Mouse (Mus musculus): ENCODE measurements around the gene Rbm47.

Gene Rbm47

DNA sequence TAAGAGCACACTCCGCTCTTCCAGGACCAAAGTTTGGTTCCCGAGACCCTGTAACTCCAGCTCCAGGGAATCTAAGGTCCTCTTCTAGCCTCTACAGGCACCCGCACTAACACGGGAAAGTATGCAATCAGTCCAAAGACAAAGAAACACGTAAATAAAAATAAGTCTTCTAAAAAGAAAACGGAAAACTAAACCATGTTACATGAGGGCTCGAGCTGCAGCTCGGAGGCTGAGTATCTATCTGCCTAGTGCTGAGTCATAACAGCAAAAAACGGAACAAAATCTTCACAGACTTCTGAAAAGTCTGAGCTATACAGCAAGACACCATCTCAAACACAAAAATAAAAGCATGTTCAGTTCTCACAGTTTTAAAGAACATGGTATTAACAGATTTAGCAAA lies 86.0 kb downstream of the Rbm47 start:
- DNase-seq (ENCODE audit: low read depth, low spot score) = no peak

DNA sequence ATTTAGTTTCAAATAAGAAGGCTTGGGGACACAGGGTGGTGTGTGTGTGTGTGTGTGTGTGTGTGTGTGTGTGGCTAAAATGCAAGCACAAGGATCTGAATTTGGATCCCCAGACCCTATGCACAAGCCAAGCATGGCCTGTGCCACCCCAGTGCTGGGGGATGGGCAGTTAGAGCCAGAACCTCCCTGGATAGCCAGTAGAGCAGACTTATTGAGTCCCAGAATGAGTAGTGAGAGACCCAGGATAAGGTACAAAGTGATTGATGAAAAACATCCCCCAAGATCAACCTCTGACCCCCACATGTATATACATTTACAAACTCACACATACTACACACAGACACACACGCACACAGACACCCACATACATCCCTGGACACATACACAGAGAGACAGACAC lies 86.6 kb downstream of the Rbm47 start:
- DNase-seq (ENCODE audit: low read depth, low spot score) = no peak

DNA sequence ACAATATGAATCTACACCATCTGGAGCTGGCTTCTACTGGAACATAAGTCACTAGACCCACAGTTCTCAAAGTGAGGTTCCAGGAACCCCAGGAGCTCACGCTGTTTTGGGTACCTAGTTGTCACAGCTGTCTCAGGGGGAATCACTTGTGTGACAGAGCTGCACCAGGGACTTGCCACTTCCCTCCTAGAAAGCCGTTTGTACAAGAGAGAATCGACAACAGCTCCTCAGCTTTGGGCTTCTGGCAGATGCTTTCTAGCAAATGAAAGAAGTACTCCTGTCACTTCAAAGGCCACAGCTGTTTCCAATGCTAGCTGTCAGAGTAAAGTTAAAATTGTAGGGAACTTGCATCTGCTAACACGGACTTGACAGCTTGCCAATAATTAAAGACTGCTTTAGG lies 87.4 kb downstream of the Rbm47 start:
- no peak for DNase-seq (ENCODE audit: low read depth, low spot score)

DNA sequence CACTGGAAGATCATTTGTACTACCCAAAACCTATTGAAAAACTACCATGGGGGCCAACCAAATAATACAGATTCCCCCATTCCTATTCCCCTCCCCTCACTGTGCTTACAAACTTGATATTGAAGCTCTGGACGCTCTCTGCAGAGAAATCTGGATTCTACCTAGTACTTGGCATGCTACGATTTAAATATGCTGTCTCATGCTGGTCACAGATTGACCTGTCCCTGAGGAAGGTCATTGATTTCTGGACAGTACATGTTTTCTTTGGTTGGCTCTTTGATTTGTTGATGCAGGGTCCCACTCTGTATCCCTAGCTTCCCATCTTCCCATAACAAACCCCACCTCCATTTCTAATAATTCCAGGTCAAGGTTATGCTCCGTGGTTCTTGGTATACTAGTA lies 88.4 kb downstream of the Rbm47 start:
- no peak for DNase-seq (ENCODE audit: low read depth, low spot score)

DNA sequence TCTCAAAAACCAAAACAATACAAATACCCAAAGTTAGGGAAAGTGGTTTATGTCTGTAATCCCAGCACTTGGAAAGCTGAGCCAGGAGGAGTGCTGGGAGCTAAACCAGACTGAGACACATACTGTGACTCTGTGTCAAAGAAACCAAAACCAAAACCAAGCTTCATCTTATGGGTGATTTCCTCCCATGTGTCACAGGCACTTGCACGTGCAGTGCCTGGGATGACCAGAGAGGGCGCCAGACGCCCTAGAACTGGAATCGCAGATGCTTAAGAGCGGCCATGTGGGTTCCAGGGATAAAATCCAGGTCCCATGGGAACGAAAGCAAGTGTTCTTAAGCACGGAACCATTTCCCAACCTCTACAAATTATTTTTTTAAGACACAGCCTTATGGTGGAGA lies 89.6 kb downstream of the Rbm47 start:
- DNase-seq (ENCODE audit: low read depth, low spot score) = no peak

DNA sequence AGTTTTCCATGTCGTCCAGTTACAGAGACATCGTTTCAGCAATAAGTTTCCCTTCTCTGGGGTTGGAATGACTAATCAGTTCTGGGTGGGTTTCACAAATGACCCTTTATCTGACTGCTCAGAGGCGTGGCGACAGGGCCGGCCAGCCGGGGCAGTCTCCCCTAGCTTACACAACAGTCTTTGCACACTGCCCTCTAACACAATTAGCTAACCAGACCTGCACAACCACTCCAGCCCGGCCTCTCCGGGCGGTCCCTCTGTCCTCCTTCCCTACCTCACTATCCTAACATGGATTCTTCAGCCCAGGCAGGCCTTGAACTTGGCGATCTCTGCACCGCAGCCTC lies 90.7 kb downstream of the Rbm47 start:
- no peak for DNase-seq (ENCODE audit: low read depth, low spot score)

DNA sequence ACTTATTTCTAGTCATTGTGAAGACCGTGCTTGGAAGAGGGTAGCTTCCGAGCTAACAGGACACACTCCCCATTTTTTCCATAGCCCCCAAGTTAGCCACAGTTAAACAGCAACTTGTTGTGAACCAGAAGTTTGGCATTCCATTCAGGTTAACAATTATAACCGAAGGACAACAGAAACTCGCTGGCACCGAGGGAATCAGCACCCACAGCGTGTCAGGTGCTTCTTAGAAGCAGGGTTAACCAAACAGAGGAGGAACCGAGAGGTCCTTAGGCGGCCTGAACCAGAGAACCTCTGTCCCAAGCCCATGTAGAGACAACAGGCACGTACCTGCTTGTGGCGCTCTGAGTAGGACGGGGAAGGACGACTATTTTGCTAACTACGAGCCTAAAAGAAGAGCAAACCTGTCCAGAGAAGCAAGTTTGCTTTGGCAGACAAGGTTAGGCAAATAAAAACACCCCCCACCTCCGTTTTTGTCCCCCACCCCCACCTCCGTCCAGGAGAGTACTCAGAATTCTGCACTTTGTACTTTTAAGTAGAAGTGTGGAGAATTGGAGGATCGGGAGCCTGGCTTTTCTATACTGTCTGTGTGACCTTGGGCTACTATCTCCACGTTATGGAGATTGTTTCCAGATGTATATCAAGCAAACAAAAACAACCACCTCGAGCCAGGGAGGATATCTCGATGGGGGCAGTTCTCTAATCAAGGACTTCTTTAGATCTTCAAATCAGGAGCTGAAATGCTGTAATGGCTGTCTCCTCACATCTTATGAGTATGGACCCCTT lies 91.3 kb downstream of the Rbm47 start:
- DNase-seq (ENCODE audit: low read depth, low spot score) = no peak

DNA sequence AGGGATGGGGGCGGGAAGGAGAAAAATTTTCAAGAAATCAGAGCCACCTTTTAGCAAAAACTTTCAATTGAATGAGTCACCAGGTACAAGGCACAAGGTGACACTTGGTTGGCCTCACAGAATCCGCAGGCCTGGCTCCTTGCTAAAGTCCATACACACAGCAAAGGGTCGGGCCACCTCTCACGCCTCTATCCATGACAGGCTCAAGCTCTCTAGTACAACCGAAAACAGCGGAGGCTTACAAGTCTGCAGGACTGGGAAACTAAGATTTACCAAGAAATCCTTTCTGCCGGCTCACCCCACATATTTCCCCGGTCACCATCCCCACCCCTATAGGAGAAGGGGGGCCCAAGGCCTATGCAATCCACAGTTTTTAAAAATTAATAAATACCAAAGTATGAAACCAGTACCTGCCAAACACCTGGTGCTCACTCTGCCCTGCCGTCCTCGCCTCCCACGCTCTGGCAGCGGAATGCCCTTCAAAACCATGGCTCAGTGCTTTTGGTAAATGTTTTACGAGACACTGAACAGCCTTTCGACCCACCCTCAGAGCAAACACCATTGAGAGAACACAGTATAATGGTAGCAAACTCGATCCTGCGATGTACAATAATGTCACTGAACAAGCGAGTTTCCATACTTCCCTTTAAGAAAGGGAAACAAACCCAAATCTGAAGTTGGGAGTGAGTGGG lies 92.2 kb downstream of the Rbm47 start:
- DNase-seq (ENCODE audit: low read depth, low spot score) = no peak

DNA sequence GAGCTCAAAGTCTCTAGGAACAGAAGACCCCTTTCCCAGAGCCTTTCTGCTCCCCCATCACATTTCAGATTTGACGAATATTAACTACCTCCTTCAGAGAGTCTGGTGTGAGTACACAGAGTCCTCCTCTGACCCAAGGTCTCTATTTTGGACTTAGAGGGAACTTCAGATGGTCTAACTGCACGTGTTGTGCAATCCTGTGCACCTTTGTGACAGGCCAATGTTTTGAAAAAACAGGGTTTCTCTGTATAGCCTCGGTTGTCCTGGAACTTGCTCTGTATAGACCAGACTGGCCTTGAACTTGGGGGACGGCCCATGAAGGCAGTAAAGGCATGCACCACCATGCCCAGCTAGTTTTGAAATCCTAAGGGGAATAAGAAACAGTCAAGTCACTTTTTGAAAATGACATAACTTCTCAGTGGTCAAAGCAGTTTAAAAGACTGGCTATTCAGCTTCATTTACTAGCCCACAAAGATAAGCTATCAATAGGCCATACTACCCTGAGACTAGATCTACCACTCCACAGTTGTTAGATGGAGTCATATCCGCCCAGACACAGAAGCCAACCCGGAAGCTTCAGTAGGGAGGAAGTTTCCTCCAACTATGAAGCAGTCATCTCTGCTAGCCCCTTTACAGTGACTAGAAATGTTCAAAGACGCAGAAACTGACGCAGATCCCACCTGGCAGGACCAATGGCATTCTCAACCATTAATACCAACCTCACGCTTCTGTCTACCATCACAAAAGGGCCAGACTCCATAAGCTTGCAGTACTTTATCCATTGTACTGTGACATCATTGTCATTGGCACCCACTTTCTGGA lies 93.3 kb downstream of the Rbm47 start:
- no peak for DNase-seq (ENCODE audit: low read depth, low spot score)

DNA sequence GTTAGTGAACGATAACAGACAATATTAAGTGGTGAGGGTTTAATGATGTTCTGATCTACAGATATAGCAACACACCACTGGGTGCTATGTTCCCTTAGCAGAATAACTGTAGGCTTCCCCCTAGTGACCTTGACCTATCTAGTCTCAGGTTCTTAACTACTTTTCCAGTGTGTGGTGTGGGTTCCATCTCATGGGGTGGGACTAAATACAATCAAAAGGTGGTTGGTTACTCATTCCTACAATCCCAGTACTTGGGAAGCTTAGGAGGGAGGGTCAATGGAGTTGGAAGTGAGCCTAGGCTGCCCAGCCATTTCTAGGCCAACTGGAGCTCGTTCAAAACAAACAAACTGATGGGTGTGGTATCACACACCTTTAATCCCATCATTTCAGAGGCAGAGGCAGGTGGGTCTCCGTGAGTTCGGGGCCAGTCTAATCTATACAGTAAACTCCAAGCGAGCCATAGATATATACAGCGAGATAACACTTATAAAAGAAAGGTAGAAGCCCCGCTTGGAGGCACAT lies 94.4 kb downstream of the Rbm47 start:
- no peak for DNase-seq (ENCODE audit: low read depth, low spot score)

DNA sequence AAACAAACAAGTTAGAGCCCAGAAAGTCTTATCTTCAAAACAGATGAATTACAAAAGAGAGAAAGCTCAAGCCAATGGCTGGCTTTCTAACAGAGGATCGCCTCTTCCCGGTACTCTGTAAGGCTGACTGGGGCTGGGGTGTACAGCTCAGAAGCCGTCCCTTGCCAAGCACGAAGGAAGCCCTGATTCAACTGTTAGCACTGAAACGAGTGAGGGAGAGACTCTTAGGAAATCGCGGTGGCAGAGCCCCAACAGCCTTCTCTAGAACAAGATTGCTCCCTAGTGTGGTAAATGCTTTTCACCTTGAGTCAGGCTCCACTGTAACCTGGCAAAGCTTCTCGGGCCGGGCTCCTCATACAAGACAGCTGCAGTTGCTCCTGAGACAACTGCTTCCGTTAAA lies 95.5 kb downstream of the Rbm47 start:
- DNase-seq (ENCODE audit: low read depth, low spot score) = no peak

DNA sequence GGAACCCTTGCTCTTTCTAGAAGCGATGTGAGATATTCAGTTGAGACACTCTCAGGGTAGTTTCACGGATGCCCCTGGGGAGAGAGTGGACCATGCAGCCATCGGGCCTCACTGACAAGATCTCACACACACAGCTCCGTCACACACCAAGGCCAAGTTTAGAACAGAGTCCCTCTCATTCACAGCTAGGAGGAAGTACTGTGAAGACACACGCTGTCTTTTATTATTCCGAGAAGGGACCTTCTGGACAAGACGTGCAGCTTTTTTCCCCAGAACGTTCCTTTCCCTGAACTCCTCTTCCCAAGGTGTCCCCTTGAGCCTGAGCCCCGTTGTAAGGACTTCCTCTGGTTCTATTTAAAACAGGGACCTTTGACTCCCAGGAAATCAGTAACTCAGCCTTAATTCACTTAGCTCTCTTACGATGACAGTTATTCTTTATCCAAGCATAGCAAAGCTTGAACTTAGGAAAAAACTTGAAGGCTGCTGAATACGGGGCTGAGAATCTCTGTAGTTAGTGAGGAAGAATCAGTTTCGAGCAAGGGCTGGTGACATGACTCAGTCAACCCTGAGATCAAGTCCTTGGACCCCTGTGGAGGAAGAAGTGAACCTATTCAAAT lies 96.1 kb downstream of the Rbm47 start:
- no peak for DNase-seq (ENCODE audit: low read depth, low spot score)

DNA sequence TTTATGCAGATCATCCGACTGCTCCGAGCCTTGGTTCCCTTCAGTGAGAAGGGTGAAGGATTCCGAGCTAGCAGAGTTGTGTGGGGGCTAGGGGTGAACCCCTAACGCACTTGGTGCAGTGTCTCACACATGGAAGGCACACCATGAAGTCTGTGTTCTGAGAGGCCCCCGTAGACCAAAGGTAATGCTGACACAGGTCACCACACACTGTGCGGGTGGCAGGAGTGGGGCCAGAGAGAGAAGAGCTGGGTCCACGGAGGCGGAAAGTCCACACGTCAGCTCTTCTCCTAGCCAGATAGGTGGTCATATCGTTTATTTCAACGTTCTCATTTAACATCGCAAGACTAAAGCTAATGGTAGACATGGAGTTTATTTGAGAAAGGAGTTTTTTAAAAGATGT lies 97.0 kb downstream of the Rbm47 start:
- no peak for DNase-seq (ENCODE audit: low read depth, low spot score)

DNA sequence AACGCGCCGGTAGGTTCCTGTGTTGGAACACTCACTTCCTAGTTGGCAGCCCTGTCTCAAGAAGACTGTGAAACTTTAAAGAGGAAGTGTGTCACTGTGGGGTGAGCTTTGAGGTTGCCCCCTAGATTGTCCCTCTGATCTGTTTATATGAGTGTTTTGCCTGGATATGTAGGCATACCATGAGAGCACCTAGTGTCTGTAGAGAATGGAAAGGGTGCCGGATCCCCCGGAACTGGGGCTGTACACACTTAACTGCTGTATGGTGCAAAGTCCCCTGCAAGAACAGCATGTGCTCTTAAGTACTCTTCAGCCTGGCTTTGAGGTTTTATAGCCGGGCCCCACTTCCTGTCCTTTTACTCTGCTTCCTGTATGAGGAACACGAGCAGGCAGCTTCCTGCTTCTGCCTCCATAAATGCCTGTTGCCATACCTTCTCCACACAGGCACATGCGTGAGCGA lies 97.9 kb downstream of the Rbm47 start:
- DNase-seq (ENCODE audit: low read depth, low spot score) = no peak

DNA sequence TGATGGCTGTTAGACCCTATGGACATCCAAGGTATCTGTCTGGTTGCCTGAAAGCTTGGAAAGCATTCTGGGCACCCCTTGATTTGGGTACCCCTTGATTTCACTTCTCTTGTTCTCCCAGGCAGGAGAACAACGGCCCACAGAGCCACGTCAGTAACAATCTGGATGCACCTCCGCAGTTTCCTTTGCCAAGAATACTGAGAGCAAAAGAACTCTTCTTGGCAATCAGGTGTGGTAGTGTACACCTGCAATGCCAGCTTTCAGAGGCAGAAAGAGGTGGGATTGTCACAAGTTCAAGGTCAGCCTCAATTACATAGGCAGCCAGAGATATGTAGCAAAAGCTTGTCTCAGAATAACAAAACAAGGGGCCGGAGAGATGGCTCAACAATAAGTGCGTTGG lies 98.7 kb downstream of the Rbm47 start:
- DNase-seq (ENCODE audit: low read depth, low spot score) = no peak

DNA sequence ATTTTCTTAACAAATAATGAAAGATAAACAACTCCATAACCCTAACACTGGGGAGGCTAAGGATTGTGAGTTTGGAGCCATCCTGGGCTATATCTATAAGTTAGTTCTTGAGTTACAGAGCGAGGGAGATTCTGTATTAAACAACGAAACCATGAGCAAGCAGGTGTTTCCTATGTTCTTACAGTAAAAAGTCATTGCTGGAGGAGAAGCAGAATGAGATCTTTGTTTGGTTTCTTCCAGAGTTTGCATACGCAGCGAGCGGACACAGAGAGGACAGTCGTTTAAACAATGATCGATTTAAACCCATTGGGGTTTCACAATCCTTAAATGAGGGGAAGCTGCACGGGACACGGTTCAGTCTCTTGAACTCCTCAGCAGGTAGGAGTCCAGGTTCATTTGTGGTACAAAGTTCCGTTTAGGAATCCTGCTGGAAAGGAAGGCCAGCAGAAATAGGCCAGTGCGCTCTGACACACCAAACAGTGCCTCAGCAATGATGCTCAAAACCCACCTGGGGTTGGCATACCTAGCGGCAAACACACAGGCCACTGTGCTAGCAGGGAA lies 99.2 kb downstream of the Rbm47 start:
- no peak for DNase-seq (ENCODE audit: low read depth, low spot score)

DNA sequence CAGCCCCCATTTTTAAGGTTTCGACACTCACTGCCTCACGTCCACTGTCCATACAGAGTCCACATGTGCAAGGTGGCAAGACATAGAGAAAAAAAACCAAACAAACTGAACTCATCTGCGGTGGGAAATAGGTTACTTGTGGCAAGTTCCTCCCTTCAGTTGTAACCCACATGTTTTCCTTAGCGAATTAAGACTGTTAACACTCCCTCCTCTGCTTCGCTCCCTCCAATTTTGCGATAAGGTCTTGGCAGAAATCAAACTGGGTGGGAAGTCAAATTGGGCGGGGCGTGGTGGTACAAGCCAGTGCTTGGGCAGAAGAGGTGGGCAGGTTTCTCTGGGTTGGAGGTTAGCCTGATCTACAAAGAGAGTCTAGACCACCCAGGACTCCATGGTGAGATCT lies 101.2 kb downstream of the Rbm47 start:
- no peak for DNase-seq (ENCODE audit: low read depth, low spot score)

DNA sequence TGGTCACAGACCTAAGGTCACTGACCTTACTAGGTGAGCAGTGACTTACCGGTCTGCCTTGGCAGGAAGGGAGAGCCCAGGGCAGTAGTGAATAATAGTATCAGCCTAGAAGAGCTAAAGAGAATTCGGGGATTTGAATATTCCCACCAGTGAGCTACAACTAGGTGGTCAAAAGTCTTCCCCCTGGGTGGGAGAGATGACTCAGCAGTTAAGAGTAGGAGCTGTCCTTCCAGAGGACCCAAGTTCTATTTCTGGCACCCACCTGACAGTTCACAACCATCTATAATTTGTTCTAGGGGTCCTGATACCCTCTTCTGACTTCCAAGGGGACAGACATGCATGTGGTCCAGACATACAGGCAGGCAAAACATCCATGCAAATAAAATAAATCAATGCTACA lies 102.6 kb downstream of the Rbm47 start:
- DNase-seq (ENCODE audit: low read depth, low spot score) = no peak

DNA sequence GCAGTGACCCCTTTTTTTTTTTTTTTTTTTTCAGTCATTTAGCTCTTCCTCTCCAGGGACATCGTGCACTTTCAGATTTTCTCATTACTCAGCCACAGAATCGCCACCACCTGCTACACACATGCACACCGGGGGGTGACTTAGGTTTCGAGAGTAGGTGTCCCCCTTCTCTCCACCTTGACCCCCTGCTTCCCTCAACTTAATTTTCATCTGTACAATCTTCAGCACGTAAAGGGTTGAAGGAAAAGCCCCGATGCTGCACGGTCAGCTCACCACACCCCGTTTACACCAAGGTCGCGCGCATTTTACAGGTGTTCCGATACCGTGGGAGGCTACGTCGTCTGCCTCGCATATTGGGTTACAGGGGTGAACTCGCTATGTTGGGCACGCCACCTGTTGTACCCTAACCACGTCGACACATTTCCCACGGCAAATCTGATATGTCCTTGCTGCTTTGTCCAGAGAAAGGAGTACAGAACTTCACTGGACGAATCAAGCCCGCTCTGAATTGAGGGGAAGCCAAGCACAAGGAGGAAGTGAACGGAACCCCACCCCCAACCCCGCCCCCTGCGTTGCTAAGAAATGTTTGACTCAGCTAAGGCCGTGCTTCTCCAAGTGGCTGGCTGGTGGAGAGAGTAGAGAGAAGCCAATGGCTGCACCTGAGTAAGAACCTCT lies 103.3 kb downstream of the Rbm47 start:
- DNase-seq (ENCODE audit: low read depth, low spot score) = no peak

DNA sequence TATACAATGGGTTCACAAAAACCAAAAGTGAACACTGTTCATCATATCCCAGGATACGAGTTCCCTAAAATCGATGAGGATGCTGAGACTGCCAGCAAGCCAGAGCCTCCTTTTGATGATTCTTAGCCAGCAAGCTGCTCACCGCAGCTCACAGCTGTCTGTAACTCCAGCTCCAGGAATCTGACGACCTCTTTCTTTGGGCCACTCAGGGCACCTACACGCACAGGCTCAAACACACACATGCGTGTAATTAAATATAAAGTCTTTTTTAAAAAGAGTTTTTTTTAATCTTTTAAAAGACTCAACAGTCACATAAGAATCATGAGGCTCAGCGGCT lies 103.8 kb downstream of the Rbm47 start:
- no peak for DNase-seq (ENCODE audit: low read depth, low spot score)

All from retina, adult 2 months (tissue).